Mouse (Mus musculus) heart, embryonic 14.5 days (tissue): ENCODE data around the gene Iqschfp. TPM values are rescaled to one million over a fixed set of nuclear protein-coding genes. Genes with fewer than 3 reads are reported as not detected.

Experiments
- ATAC-seq: fragments of 200-750 bp; cut with Nextera tagmentation; 2 replicates; pipeline ENCODE4 v1.8.0; 2017; ENCODE audit warnings: low read depth, moderate TSS enrichment; ENCODE audit not compliant: insufficient number of reproducible peaks, insufficient read depth, low FRiP score
- H3K27ac ChIP-seq, 2 experiments: fragments of 200-500 bp in 1 of 2; fragments of 300-500 bp in 1 of 2; sonication (generic) in 1 of 2; replicated peaks in 1 of 2; 2 replicates each; pipeline ENCODE4 v1.5.1; 2012 to 2014; ENCODE audit warnings: low read depth in 2 of 2, low read length in 2 of 2, control low read depth in 1 of 2, mild to moderate bottlenecking in 1 of 2, mixed read lengths in 1 of 2; ENCODE audit not compliant: control insufficient read depth in 1 of 2, insufficient read depth in 1 of 2
- H3K27me3 ChIP-seq: fragments of 300-500 bp; sonication (generic); 2 replicates; pipeline ENCODE4 v1.6.1; 2014; ENCODE audit warnings: mild to moderate bottlenecking, low read length, control low read depth; ENCODE audit not compliant: control insufficient read depth, insufficient read depth
- H3K36me3 ChIP-seq: fragments of 300-500 bp; sonication (generic); 2 replicates; pipeline ENCODE4 v1.6.1; 2014; ENCODE audit warnings: mild to moderate bottlenecking, control low read depth, low read length, mixed read lengths; ENCODE audit not compliant: control insufficient read depth, insufficient read depth
- H3K4me1 ChIP-seq, 2 experiments: fragments of 200-500 bp in 1 of 2; fragments of 300-500 bp in 1 of 2; sonication (generic) in 1 of 2; 2 replicates each; pipeline ENCODE4 v1.6.1; 2012 to 2014; ENCODE audit warnings: low read length in 2 of 2, control low read depth in 1 of 2, mixed read lengths in 1 of 2; ENCODE audit not compliant: control insufficient read depth in 2 of 2, insufficient read depth in 2 of 2
- H3K4me2 ChIP-seq: fragments of 300-500 bp; sonication (generic); 2 replicates; pipeline ENCODE4 v1.6.1; 2014; ENCODE audit warnings: mild to moderate bottlenecking, low read length
- H3K4me3 ChIP-seq, 2 experiments: fragments of 200-500 bp in 1 of 2; fragments of 300-500 bp in 1 of 2; sonication (generic) in 1 of 2; 2 replicates each; pipeline ENCODE4 v1.5.1; 2012 to 2014; ENCODE audit warnings: low read length in 2 of 2, mild to moderate bottlenecking in 2 of 2, control low read depth in 1 of 2, low read depth in 1 of 2, moderate library complexity in 1 of 2; ENCODE audit not compliant: control insufficient read depth in 1 of 2, insufficient read depth in 1 of 2
- H3K9ac ChIP-seq: fragments of 300-500 bp; sonication (generic); 2 replicates; pipeline ENCODE4 v1.6.1; 2014; ENCODE audit warnings: mild to moderate bottlenecking, low read length
- H3K9me3 ChIP-seq: fragments of 300-500 bp; sonication (generic); 2 replicates; pipeline ENCODE4 v1.6.1; 2016; ENCODE audit warnings: low read length, control low read depth; ENCODE audit not compliant: control insufficient read depth
- WGBS: fragments of 180-500 bp; shearing (Covaris S2); extraction: QIAGEN DNeasy Blood & Tissue Kit; methylation state at CpG from one replicate; pipeline ENCODE4 v1.1.7; 2014; 5-methylcytosine and 5-hydroxymethylcytosine counted together
- polyA plus RNA-seq: library from polyadenylated mRNA; unstranded; fragments of >200 nt; fragmentation: Nextera tagmentation; extraction: Ambion mirVana; gene quantifications from 2 replicates; pipeline ENCODE4 v1.2.1, GENCODE M21; 2014

Gene Iqschfp
- polyA plus RNA-seq, 1 experiment from 2014 or later = not detected

DNA sequence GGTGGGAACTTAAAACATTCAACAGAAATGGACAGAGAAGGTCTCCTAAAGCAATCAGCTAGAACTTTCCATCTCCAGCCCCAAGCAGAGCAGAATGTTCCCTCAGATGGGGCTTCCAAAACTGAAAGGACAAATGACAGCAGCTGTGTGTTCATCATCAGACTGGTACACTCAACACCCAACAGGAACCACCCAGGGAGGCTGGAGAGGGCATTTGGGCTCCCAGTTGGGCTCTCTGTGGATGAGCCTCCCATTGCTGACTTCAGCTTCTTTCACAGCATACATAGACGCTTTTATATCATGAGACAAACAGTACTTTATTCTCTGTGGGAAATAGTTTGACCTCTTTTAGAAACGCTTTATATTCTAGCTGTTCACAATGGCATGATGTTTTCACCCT lies 464.5 kb downstream of the Iqschfp start:
- 88% methylated on average over 2 of the region's 2 CpGs for WGBS
- H3K36me3 ChIP-seq = no peaks in the 10 kb centered on the region
- no peak overlapping the region for H3K9ac ChIP-seq
- no peaks in the 10 kb centered on the region for H3K4me1 ChIP-seq
- ATAC-seq = no peak
- H3K9me3 ChIP-seq = no peaks in the 10 kb centered on the region
- H3K27ac ChIP-seq = no peak overlapping the region
- no peak overlapping the region for H3K4me3 ChIP-seq
- no peaks in the 10 kb centered on the region for H3K27me3 ChIP-seq
- no peak overlapping the region for H3K4me2 ChIP-seq

DNA sequence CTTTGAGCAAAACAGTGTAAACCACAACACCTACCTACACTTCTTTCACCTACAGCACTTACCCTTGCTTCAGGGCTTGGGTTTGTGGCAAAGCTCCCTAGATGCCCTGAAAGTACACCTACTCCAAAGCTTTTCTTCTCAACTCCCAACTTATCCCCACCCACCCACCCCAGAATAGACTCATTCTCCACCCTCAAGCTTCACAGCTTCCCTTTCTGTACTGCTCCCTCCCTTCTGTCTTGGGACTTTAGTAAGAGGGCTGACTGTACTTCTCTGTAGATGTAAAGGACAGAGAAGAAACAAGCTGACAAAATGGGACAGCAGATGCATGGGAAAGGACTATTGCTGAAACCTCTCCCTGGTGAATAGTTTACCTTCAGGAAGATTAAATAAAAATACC lies 476.0 kb downstream of the Iqschfp start:
- H3K4me2 ChIP-seq = no peak overlapping the region
- no peak overlapping the region for H3K27ac ChIP-seq
- no peaks in the 10 kb centered on the region for H3K4me1 ChIP-seq
- no peaks in the 10 kb centered on the region for H3K9me3 ChIP-seq
- no peak overlapping the region for H3K4me3 ChIP-seq
- no peaks in the 10 kb centered on the region for H3K27me3 ChIP-seq
- H3K9ac ChIP-seq = no peak overlapping the region
- no peak for ATAC-seq
- H3K36me3 ChIP-seq = no peaks in the 10 kb centered on the region

DNA sequence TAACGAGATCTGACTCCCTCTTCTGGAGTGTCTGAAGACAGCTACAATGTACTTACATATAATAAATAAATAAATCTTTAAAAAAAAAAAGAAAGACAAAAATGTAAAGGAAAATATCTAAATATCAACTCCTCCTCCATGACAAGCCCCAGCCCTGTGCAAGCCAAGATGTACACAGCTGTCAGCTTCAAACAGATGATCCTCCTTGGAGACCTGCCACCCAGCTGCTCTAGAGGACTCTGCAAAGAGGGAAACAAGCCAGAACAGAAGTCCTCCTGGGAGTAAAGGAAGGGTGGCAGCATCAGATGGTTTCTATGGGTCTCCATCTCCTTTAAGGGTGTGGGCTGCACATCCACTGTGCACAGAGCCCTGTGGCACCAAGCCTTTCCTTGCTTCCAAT lies 480.9 kb downstream of the Iqschfp start:
- WGBS = no CpG with 5 or more reads among the region's 1 CpGs
- no peak for ATAC-seq
- Histone ChIP-seq H3K9ac (no peak overlapping the region), H3K9me3 (no peaks in the 10 kb centered on the region), H3K36me3 (no peaks in the 10 kb centered on the region), H3K4me3 (no peak overlapping the region), H3K4me1 (no peaks in the 10 kb centered on the region; a peak in 1 of 4 replicates), H3K4me2 (no peak overlapping the region), H3K27ac (no peak overlapping the region), H3K27me3 (no peaks in the 10 kb centered on the region)

DNA sequence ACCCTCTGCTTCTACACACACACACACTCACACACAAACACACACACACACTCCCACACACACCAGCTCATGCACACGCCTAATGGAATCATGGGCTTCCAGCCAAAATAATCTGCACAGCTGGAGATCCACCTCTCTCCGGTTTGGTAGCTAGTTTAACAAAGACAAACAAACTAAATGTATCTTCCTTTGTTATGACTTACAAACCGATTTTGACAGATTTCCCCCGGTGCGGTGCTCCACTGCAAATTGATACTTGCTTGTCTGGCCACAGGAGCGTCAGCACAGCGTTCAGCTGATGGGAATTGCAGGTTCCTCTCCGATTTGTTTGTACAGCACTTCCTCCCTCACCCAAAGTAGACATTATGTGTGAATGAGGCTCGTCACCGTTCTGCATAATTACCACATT lies 483.1 kb downstream of the Iqschfp start:
- ATAC-seq = no peak
- WGBS = 51% methylated on average over 10 of the region's 10 CpGs

DNA sequence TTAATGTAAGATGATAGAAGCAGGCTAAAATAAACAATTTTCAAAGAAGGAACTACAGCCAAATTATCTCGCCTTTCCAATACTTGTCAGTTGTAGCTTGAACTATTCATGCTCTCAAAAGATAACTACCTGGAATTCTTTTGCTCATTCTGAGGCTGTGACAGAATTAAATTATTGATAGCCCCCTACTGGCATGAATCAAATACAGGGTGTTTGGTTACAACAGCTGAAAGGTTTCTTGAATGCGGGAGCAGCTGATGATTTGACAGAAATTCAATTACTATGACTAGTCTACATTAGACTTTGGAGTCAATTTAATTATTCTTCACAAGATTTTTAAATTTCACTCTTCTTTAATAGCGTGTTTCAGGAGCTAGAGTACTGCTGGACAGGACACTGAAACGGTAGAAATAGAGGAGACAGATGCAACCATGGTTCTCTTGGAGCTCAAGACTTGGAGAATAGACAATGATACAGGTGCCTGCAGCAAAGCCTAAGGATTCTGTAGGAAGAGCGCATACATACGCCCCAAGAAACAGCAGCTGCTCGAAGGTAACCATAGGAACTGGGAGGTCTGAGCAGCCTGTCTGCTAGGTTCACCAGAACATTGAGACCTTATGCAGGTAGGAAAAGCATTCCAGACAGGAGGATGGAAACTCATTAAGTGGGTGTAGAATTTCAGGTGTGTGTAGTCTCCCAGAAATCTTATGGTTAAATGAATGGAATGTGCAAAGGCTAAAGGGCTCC lies 485.6 kb downstream of the Iqschfp start:
- Histone ChIP-seq H3K36me3 (no peaks in the 10 kb centered on the region), H3K27ac (no peak overlapping the region), H3K9ac (no peak overlapping the region), H3K4me3 (no peak overlapping the region), H3K27me3 (no peaks in the 10 kb centered on the region), H3K4me2 (no peak overlapping the region), H3K9me3 (no peaks in the 10 kb centered on the region), H3K4me1 (no peaks in the 10 kb centered on the region; a peak in 1 of 4 replicates)
- WGBS = 77% methylated on average over 7 of the region's 7 CpGs
- ATAC-seq = no peak

More for the DNA sequence above, 483.1 kb downstream of the Iqschfp start:
- Histone ChIP-seq H3K27me3 (no peaks in the 10 kb centered on the region), H3K4me2 (0 out of 2 replicates have a peak overlapping the region, but pooled peaks have one; percentile 0), H3K9ac (no peak overlapping the region), H3K9me3 (no peaks in the 10 kb centered on the region), H3K4me1 (no peaks in the 10 kb centered on the region; a peak in 1 of 4 replicates), H3K27ac (no peak overlapping the region), H3K36me3 (no peaks in the 10 kb centered on the region), H3K4me3 (no peak overlapping the region)

DNA sequence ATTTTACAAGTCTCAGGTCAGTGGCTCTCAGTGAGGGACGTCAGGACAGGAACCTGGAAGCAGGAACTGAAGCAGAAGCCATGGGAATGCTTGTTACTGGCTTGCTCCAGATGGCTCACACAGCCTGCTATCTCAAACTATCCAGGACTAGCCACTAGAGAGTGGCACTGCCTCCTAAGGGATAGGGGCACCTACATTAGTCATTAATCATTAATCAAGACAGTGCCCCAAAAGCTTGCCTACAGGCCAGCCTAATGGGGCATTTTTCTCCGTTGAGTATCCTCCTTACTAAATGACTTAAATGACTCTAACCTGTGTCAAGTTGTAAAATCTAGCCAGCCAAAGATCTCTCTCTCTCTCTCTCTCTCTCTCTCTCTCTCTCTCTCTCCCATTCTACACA lies 486.8 kb downstream of the Iqschfp start:
- H3K27ac ChIP-seq = no peak overlapping the region
- no peak for ATAC-seq
- H3K36me3 ChIP-seq = no peaks in the 10 kb centered on the region
- H3K4me3 ChIP-seq = no peak overlapping the region
- H3K9ac ChIP-seq = no peak overlapping the region
- H3K4me2 ChIP-seq = no peak overlapping the region
- H3K27me3 ChIP-seq = no peaks in the 10 kb centered on the region
- H3K9me3 ChIP-seq = no peaks in the 10 kb centered on the region
- 76% methylated on average over 2 of the region's 2 CpGs for WGBS
- no peaks in the 10 kb centered on the region; a peak in 1 of 4 replicates for H3K4me1 ChIP-seq

DNA sequence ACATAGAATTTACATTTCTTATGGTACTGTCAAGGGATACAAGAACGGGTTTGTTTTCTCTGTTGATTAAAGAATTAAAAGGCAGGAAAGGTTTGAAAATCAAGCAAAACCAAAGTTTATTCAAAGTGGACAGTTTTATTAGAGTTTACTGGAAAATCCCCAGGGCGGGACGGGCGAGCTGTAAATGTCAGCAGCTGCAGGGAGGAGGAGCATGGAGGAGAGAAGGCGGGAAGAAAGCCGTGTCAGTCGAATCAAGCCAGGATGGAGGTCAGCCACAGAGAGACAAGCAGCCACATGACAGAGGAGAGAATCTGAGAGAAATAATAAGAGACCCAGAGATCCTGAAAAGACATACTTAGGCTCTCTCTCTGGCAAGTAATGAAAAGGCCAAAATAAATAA lies 487.2 kb downstream of the Iqschfp start:
- no peak overlapping the region for H3K27ac ChIP-seq
- no peaks in the 10 kb centered on the region for H3K9me3 ChIP-seq
- H3K9ac ChIP-seq = no peak overlapping the region
- no peaks in the 10 kb centered on the region for H3K36me3 ChIP-seq
- H3K27me3 ChIP-seq = no peaks in the 10 kb centered on the region
- H3K4me3 ChIP-seq = no peak overlapping the region
- WGBS = 57% methylated on average over 7 of the region's 7 CpGs
- ATAC-seq = no peak
- H3K4me1 ChIP-seq = no peaks in the 10 kb centered on the region; a peak in 1 of 4 replicates
- no peak overlapping the region for H3K4me2 ChIP-seq

DNA sequence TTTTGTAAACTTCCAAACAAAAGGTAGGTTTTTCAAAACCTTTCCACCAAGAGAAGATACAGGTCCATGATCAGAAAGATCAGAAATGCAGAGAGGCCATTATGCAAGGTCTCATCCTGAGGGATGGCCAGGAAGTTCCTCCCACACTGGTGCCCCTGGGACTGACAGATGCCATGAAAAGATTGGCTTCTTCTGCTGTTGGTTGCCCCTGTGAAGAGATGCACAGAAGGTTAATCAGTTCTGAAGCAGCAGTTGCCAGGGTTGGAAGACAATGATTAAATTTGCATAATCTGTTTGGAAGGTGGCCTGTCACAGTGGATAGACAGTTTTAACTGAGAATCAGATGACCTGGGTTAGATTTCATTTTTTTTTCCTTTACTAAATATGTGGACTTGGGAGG lies 491.6 kb downstream of the Iqschfp start:
- Histone ChIP-seq H3K4me1 (no peaks in the 10 kb centered on the region), H3K9me3 (no peaks in the 10 kb centered on the region), H3K27me3 (no peaks in the 10 kb centered on the region), H3K27ac (no peak overlapping the region), H3K4me2 (no peak overlapping the region), H3K9ac (no peak overlapping the region), H3K36me3 (no peaks in the 10 kb centered on the region), H3K4me3 (no peak overlapping the region)
- no peak for ATAC-seq
